Comparison of ENCODE assay signal across 23 mouse cellular contexts in the genomic region with DNA sequence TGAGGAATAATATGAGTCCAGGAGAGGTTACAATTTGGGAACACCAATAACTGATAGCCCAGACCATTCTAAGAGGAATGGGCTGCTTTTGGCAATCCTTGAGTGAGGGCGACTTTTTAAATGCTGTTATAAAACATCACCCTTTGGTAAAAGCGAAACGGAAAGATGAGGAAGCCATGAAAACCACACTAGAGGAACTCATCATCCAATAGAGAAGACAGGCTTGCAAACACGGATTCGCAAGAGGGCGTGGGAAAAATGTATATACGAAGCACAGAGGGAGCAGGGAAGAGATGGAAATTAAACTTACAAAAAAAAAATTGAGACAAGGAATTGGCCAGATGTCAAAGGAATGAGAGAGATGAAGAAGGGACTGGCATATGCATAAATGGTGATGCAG. TPM values are rescaled to one million over a fixed set of nuclear protein-coding genes. Genes with fewer than 3 reads are reported as not detected.
DNase-seq lines count a peak whose midpoint lies in the region; ATAC-seq lines count a peak whose summit lies in the region.
"Had no signal": no experiment of that assay in that cellular context is flagged by ENCODE, and none has a peak within 500 bp of the region (broad histone marks: within the 10 kb centered on the region; RNA-seq: fewer than 3 reads in every experiment).

No protein-coding gene starts in this region.

- DNase-seq in adrenal gland, postnatal 4 days (ENCODE audit: low spot score in 2 of 2) = no peak
- no peak for DNase-seq in ovary, postnatal 36 days (ENCODE audit: low spot score)
- DNase-seq: adrenal gland, adult 8-10 months; adrenal gland, postnatal 14 days; adrenal gland, postnatal 36 days; B cell, adult 2 months; cerebellum, adult 18-20 months; cerebellum, adult 8-10 months; cerebellum, adult 9-11 months; cerebellum, postnatal 14 days; cerebellum, postnatal 36 days; forebrain, postnatal 0 days had no signal

- peak; percentile 76 for ATAC-seq in common myeloid progenitor, adult 5-6 weeks (replicated peaks; ENCODE audit: low read depth, poor library complexity, severe bottlenecking)
- peak; percentile 51 to 68; a peak in 1 of 4 replicates for ATAC-seq in hematopoietic stem cell, adult 5-6 weeks (replicated peaks in 1 of 2; ENCODE audit: insufficient read depth in 1 of 2, low FRiP score in 2 of 2, low TSS enrichment in 1 of 2, low read depth in 1 of 2, poor library complexity in 2 of 2, severe bottlenecking in 2 of 2)
- ATAC-seq in megakaryocyte progenitor cell, adult 5-6 weeks (replicated peaks; ENCODE audit: poor library complexity) = peak; percentile 64
- ATAC-seq in megakaryocyte-erythroid progenitor cell, adult 5-6 weeks (replicated peaks; ENCODE audit: low FRiP score, low TSS enrichment, poor library complexity, severe bottlenecking) = no peak
- ATAC-seq: activated CD4-positive, CD25-positive, alpha-beta regulatory T cell, adult 4 months; CD4-positive, CD25-positive, alpha-beta regulatory T cell, adult 4 months; forebrain, embryonic 13.5 days; forebrain, embryonic 15.5 days; forebrain, postnatal 0 days; Patski had no signal

RNA-seq across cellular contexts. Expression of gene Cadm3, which starts 6.5 kb away (rescaled TPM):
- 0.05 TPM in 1 of 2 replicates, not detected in the other for total RNA-seq in common myeloid progenitor, adult 5-6 weeks (2017)
- 1.8 TPM in 1 of 2 replicates, not detected in the other for total RNA-seq in hematopoietic stem cell, adult 5-6 weeks (2017)
- total RNA-seq in megakaryocyte progenitor cell, adult 5-6 weeks (2015) = 0.22 TPM in 1 of 2 replicates, not detected in the other
- total RNA-seq in megakaryocyte progenitor cell, adult 5-6 weeks (2017) = 0.14 TPM in 1 of 2 replicates, not detected in the other
- not detected in 2 replicates for total RNA-seq in megakaryocyte-erythroid progenitor cell, adult 5-6 weeks (2014; fragmentation: Nextera tagmentation)
- not detected in 2 replicates for total RNA-seq in megakaryocyte-erythroid progenitor cell, adult 5-6 weeks (2017)
- 10 to 100 TPM; 15.6 to 17.7 TPM for total RNA-seq in adrenal gland, postnatal 4 days (2021)
- total RNA-seq: CH12.LX had no signal

RNA-seq across cellular contexts. Expression of gene Aim2, which starts 23.3 kb away (rescaled TPM):
- total RNA-seq in common myeloid progenitor, adult 5-6 weeks (2017) = 58.6 and 72.0 TPM in 2 replicates
- 76.8 and 118 TPM in 2 replicates for total RNA-seq in hematopoietic stem cell, adult 5-6 weeks (2017)
- 56.5 and 62.8 TPM in 2 replicates for total RNA-seq in megakaryocyte progenitor cell, adult 5-6 weeks (2015)
- total RNA-seq in megakaryocyte progenitor cell, adult 5-6 weeks (2017) = 65.3 and 67.4 TPM in 2 replicates
- 18.1 and 20.7 TPM in 2 replicates for total RNA-seq in megakaryocyte-erythroid progenitor cell, adult 5-6 weeks (2014; fragmentation: Nextera tagmentation)
- total RNA-seq in megakaryocyte-erythroid progenitor cell, adult 5-6 weeks (2017) = 17.9 and 23.6 TPM in 2 replicates
- total RNA-seq in adrenal gland, postnatal 4 days (2021) = 1 to 10 TPM; 2.3 to 2.7 TPM

RNA-seq across cellular contexts. Expression of gene Ackr1, which starts 40.5 kb away (rescaled TPM):
- 0.37 TPM in 1 of 2 replicates, not detected in the other for total RNA-seq in common myeloid progenitor, adult 5-6 weeks (2017)
- total RNA-seq in hematopoietic stem cell, adult 5-6 weeks (2017) = not detected in 2 replicates
- total RNA-seq in megakaryocyte progenitor cell, adult 5-6 weeks (2015) = not detected in 2 replicates
- total RNA-seq in megakaryocyte progenitor cell, adult 5-6 weeks (2017) = not detected in 2 replicates
- total RNA-seq in megakaryocyte-erythroid progenitor cell, adult 5-6 weeks (2014; fragmentation: Nextera tagmentation) = 0.70 and 1.1 TPM in 2 replicates
- not detected in 2 replicates for total RNA-seq in megakaryocyte-erythroid progenitor cell, adult 5-6 weeks (2017)
- 1 to 10 TPM; 5.0 to 6.2 TPM for total RNA-seq in adrenal gland, postnatal 4 days (2021)
- total RNA-seq: CH12.LX, G1E had no signal

Comparison
In these comparisons a context has a peak if more than half of its experiments do, and no peak if none do; other contexts are left out.
1. RNA of gene Aim2, which starts 23.3 kb away (total RNA-seq): 76.8 to 118 TPM in hematopoietic stem cell, adult 5-6 weeks, 56.5 to 67.4 TPM in megakaryocyte progenitor cell, adult 5-6 weeks, 58.6 to 72.0 TPM in common myeloid progenitor, adult 5-6 weeks and 17.9 to 23.6 TPM in megakaryocyte-erythroid progenitor cell, adult 5-6 weeks; 2.3 to 2.7 TPM in adrenal gland, postnatal 4 days; every median in the first group is over 4 times any median in the second.